Mouse (Mus musculus): ENCODE results near the gene Chst10. TPM values are rescaled to one million over a fixed set of nuclear protein-coding genes. Genes with fewer than 3 reads are reported as not detected.

Gene Chst10
- polyA plus RNA-seq, 2 experiments from 2014 or later: 21.9 to 32.7 TPM

Other genes starting within 250 kb of the Chst10 start
- 10 to 100 TPM; 15.0 to 18.5 TPM for gene Aff3, start 233.2 kb downstream of the Chst10 start, polyA plus RNA-seq (2017; shearing (Covaris generic))
- not detected for gene Lonrf2, start 61.5 kb downstream of the Chst10 start, polyA plus RNA-seq (2017; shearing (Covaris generic))
- gene Nms, start 41.0 kb upstream of the Chst10 start, polyA plus RNA-seq (2017; shearing (Covaris generic)): not detected
- 100 to 1,000 TPM; 152 to 169 TPM for gene Pdcl3, start 87.4 kb upstream of the Chst10 start, polyA plus RNA-seq (2017; shearing (Covaris generic))

All from activated CD4-positive, CD25-positive, alpha-beta regulatory T cell, adult 4 months (primary cell).